Mouse (Mus musculus) forebrain, embryonic 12.5 days (tissue): ENCODE results near the gene Nim1k. TPM values are rescaled to one million over a fixed set of nuclear protein-coding genes. Genes with fewer than 3 reads are reported as not detected.
A peak's percentile ranks its signal among the peaks of the same experiment; 100 is the strongest.

Source experiments
- ATAC-seq: fragments of 200-750 bp; cut with Nextera tagmentation; 2 replicates; pipeline ENCODE4 v1.8.0; 2017; ENCODE audit warnings: moderate TSS enrichment; ENCODE audit not compliant: low FRiP score
- H3K27ac ChIP-seq: fragments of 300-500 bp; sonication (generic); 2 replicates; pipeline ENCODE4 v1.5.1; 2016; ENCODE audit warnings: mild to moderate bottlenecking
- H3K27me3 ChIP-seq: fragments of 300-500 bp; sonication (generic); 2 replicates; pipeline ENCODE4 v1.6.1; 2016; ENCODE audit warnings: mild to moderate bottlenecking
- H3K36me3 ChIP-seq: fragments of 300-500 bp; sonication (generic); replicated peaks from 2 replicates; pipeline ENCODE4 v1.6.1; 2016; ENCODE audit warnings: mild to moderate bottlenecking
- H3K4me1 ChIP-seq: fragments of 300-500 bp; sonication (generic); 2 replicates; pipeline ENCODE4 v1.6.1; 2016
- H3K4me2 ChIP-seq: fragments of 300-500 bp; sonication (generic); 2 replicates; pipeline ENCODE4 v1.6.1; 2016; ENCODE audit warnings: mild to moderate bottlenecking, moderate library complexity
- H3K4me3 ChIP-seq: fragments of 300-500 bp; sonication (generic); replicated peaks from 2 replicates; pipeline ENCODE4 v1.5.1; 2016; ENCODE audit warnings: mild to moderate bottlenecking
- H3K9ac ChIP-seq: fragments of 300-500 bp; sonication (generic); 2 replicates; pipeline ENCODE4 v1.6.1; 2016; ENCODE audit warnings: mild to moderate bottlenecking
- H3K9me3 ChIP-seq: fragments of 300-500 bp; sonication (generic); 2 replicates; pipeline ENCODE4 v1.6.1; 2016
- WGBS: fragments of 180-500 bp; shearing (Covaris S2); methylation state at CpG from one replicate; pipeline ENCODE4 v1.1.7; 2016; 5-methylcytosine and 5-hydroxymethylcytosine counted together
- polyA plus RNA-seq: library from polyadenylated mRNA; unstranded; fragments of >200 nt; fragmentation: Nextera tagmentation; extraction: Ambion mirVana; gene quantifications from 2 replicates; pipeline ENCODE4 v1.2.1, GENCODE M21; 2016

Nim1k gene
- 4.1 and 4.8 TPM in 2 replicates for polyA plus RNA-seq

- Histone ChIP-seq H3K4me1 (peaks cover 31% of the 10 kb centered on the region), H3K9ac (peak within 1 kb of the TSS; percentile 78), H3K36me3 (peaks cover 8% of the 10 kb centered on the region; the same call in 1 of the 2 replicates), H3K27ac (peak within 1 kb of the TSS; percentile 85), H3K4me2 (peak within 1 kb of the TSS; percentile 92), H3K27me3 (no peaks in the 10 kb centered on the region), H3K9me3 (no peaks in the 10 kb centered on the region), H3K4me3 (peak within 1 kb of the TSS; percentile 61)
- WGBS: 2% methylated on average over 42 of the region's 43 CpGs
- ATAC-seq: peak; percentile 89
Measured at GRCm38 (mm10) chr13:119755681-119756471, at the start of gene Nim1k. Nim1k (minus strand) TSS chr13:119755882.

- H3K9me3 ChIP-seq: no peaks in the 10 kb centered on the region
- no peak overlapping the region for H3K27ac ChIP-seq
- H3K36me3 ChIP-seq: no peaks in the 10 kb centered on the region
- no peak overlapping the region for H3K4me3 ChIP-seq
- 70% methylated on average over 4 of the region's 4 CpGs for WGBS
- H3K4me1 ChIP-seq: no peaks in the 10 kb centered on the region
- H3K27me3 ChIP-seq: no peaks in the 10 kb centered on the region
- no peak overlapping the region for H3K4me2 ChIP-seq
- no peak overlapping the region for H3K9ac ChIP-seq
- no peak for ATAC-seq
Measured at GRCm38 (mm10) chr13:119797656-119798055, 42.0 kb upstream of the Nim1k start.

GRCm38 (mm10) chr13:119792791-119793404 lies 37.2 kb upstream of the Nim1k start:
- H3K4me3 ChIP-seq: no peak overlapping the region
- ATAC-seq: no peak
- peaks cover 8% of the 10 kb centered on the region for H3K36me3 ChIP-seq
- 82% methylated on average over 5 of the region's 5 CpGs for WGBS
- H3K9ac ChIP-seq: no peak overlapping the region
- no peaks in the 10 kb centered on the region for H3K27me3 ChIP-seq
- peaks cover 18% of the 10 kb centered on the region for H3K4me1 ChIP-seq
- no peaks in the 10 kb centered on the region for H3K9me3 ChIP-seq
- no peak overlapping the region for H3K27ac ChIP-seq
- H3K4me2 ChIP-seq: no peak overlapping the region

GRCm38 (mm10) chr13:119791580-119792135 lies 36.0 kb upstream of the Nim1k start:
- H3K4me1 ChIP-seq: peaks cover 18% of the 10 kb centered on the region
- peaks cover 20% of the 10 kb centered on the region for H3K36me3 ChIP-seq
- H3K4me3 ChIP-seq: peak overlapping the region; percentile 87
- no peaks in the 10 kb centered on the region for H3K9me3 ChIP-seq
- H3K4me2 ChIP-seq: peak overlapping the region; percentile 69
- WGBS: 5% methylated on average over 18 of the region's 18 CpGs
- H3K9ac ChIP-seq: peak overlapping the region; percentile 96
- ATAC-seq: no peak
- no peaks in the 10 kb centered on the region for H3K27me3 ChIP-seq
- peak overlapping the region; percentile 96 for H3K27ac ChIP-seq

GRCm38 (mm10) chr13:119790761-119791579 lies 35.3 kb upstream of the Nim1k start, which contains the start of gene Zfp131:
Zfp131 (minus strand) TSS chr13:119790889.
- Histone ChIP-seq H3K4me3 (peak within 1 kb of the TSS; percentile 87), H3K36me3 (peaks cover 23% of the 10 kb centered on the region), H3K27me3 (no peaks in the 10 kb centered on the region), H3K9ac (peak within 1 kb of the TSS; percentile 96), H3K27ac (peak within 1 kb of the TSS; percentile 96), H3K4me1 (peaks cover 18% of the 10 kb centered on the region), H3K9me3 (no peaks in the 10 kb centered on the region), H3K4me2 (peak within 1 kb of the TSS; percentile 69)
- ATAC-seq: peak; percentile 98
- WGBS: under 1% methylated on average over 65 of the region's 86 CpGs

- WGBS: 1% methylated on average over 63 of the region's 66 CpGs
Measured at GRCm38 (mm10) chr13:119789851-119790717, 34.4 kb upstream of the Nim1k start.

GRCm38 (mm10) chr13:119783581-119783980 lies 27.9 kb upstream of the Nim1k start:
- H3K27me3 ChIP-seq: no peaks in the 10 kb centered on the region
- no peak overlapping the region for H3K9ac ChIP-seq
- peaks cover 2% of the 10 kb centered on the region; the same call in 1 of the 2 replicates for H3K4me1 ChIP-seq
- H3K4me2 ChIP-seq: no peak overlapping the region
- WGBS: 85% methylated on average over 4 of the region's 4 CpGs
- peaks cover 78% of the 10 kb centered on the region for H3K36me3 ChIP-seq
- H3K4me3 ChIP-seq: no peak overlapping the region
- H3K27ac ChIP-seq: no peak overlapping the region
- H3K9me3 ChIP-seq: no peaks in the 10 kb centered on the region
- no peak for ATAC-seq

More at GRCm38 (mm10) chr13:119789851-119790717, 34.4 kb upstream of the Nim1k start:
- no peaks in the 10 kb centered on the region for H3K27me3 ChIP-seq
- no peaks in the 10 kb centered on the region for H3K9me3 ChIP-seq
- peak; percentile 74 for ATAC-seq
- H3K27ac ChIP-seq: peak overlapping the region; percentile 96
- H3K4me3 ChIP-seq: peak overlapping the region; percentile 87
- peak overlapping the region; percentile 69 for H3K4me2 ChIP-seq
- peak overlapping the region; percentile 96 for H3K9ac ChIP-seq
- peaks cover 32% of the 10 kb centered on the region for H3K36me3 ChIP-seq
- peaks cover 18% of the 10 kb centered on the region for H3K4me1 ChIP-seq

- ATAC-seq: no peak
- H3K36me3 ChIP-seq: peaks cover 74% of the 10 kb centered on the region
Measured at GRCm38 (mm10) chr13:119768541-119768940, 12.9 kb upstream of the Nim1k start.

GRCm38 (mm10) chr13:119766480-119766879 lies 10.8 kb upstream of the Nim1k start:
- no peak for ATAC-seq
- Histone ChIP-seq H3K27me3 (no peaks in the 10 kb centered on the region), H3K27ac (no peak overlapping the region), H3K4me3 (no peak overlapping the region), H3K4me1 (no peaks in the 10 kb centered on the region), H3K9me3 (no peaks in the 10 kb centered on the region), H3K36me3 (peaks cover 63% of the 10 kb centered on the region), H3K4me2 (no peak overlapping the region), H3K9ac (no peak overlapping the region)
- 93% methylated on average over 7 of the region's 7 CpGs for WGBS

More at GRCm38 (mm10) chr13:119768541-119768940, 12.9 kb upstream of the Nim1k start:
- no peak overlapping the region for H3K4me3 ChIP-seq
- H3K27ac ChIP-seq: no peak overlapping the region
- H3K4me2 ChIP-seq: no peak overlapping the region
- no peaks in the 10 kb centered on the region for H3K27me3 ChIP-seq
- no peaks in the 10 kb centered on the region for H3K9me3 ChIP-seq
- no peaks in the 10 kb centered on the region for H3K4me1 ChIP-seq
- no peak overlapping the region for H3K9ac ChIP-seq
- 86% methylated on average over 6 of the region's 6 CpGs for WGBS

- Histone ChIP-seq H3K4me2 (no peak overlapping the region), H3K27ac (no peak overlapping the region), H3K4me3 (no peak overlapping the region), H3K9me3 (no peaks in the 10 kb centered on the region), H3K9ac (no peak overlapping the region), H3K4me1 (peaks cover 31% of the 10 kb centered on the region), H3K27me3 (no peaks in the 10 kb centered on the region), H3K36me3 (peaks cover 17% of the 10 kb centered on the region)
- WGBS: 34% methylated on average over 5 of the region's 5 CpGs
- ATAC-seq: no peak
Measured at GRCm38 (mm10) chr13:119756831-119757230, 1.1 kb upstream of the Nim1k start.

- Histone ChIP-seq H3K9ac (peak overlapping the region; percentile 78), H3K36me3 (peaks cover 7% of the 10 kb centered on the region; the same call in 1 of the 2 replicates), H3K27me3 (no peaks in the 10 kb centered on the region), H3K9me3 (no peaks in the 10 kb centered on the region), H3K4me2 (peak overlapping the region; percentile 92), H3K4me1 (peaks cover 31% of the 10 kb centered on the region), H3K4me3 (peak overlapping the region; percentile 61), H3K27ac (peak overlapping the region; percentile 85)
- 1% methylated on average over 16 of the region's 16 CpGs for WGBS
- peak; percentile 59 for ATAC-seq
Measured at GRCm38 (mm10) chr13:119755141-119755547, 538 bp downstream of the Nim1k start.
